Mouse (Mus musculus) ES-Bruce4 (cell line): ENCODE measurements around the gene Tjap1.

ENCODE experiments used
- CTCF ChIP-seq: IDR thresholded peaks from one replicate; pipeline ENCODE4 v1.8.1; 2011; ENCODE audit warnings: low read depth, low read length
- EP300 ChIP-seq: IDR thresholded peaks from 2 replicates; pipeline ENCODE4 v1.6.1; 2011; ENCODE audit warnings: low read depth, low read length; ENCODE audit not compliant: insufficient read depth

- no peak for TF ChIP-seq CTCF
- no peak for TF ChIP-seq EP300
These were observed 38.2 kb downstream of the Tjap1 start for GRCm38 (mm10) chr17:46244579-46244978.
